Mouse (Mus musculus) testis, adult 2 months (tissue): ENCODE data around the gene Ankrd1. TPM values are rescaled to one million over a fixed set of nuclear protein-coding genes. Genes with fewer than 3 reads are reported as not detected.

ENCODE experiments used
- H3K27ac ChIP-seq: fragments of 200-500 bp; 2 replicates; pipeline ENCODE4 v1.5.1; 2012; ENCODE audit warnings: low read depth, low read length; ENCODE audit not compliant: control insufficient read depth, insufficient read depth
- H3K27me3 ChIP-seq: fragments of 200-500 bp; 2 replicates; pipeline ENCODE4 v1.6.1; 2012; ENCODE audit warnings: mild to moderate bottlenecking, low read length, moderate library complexity; ENCODE audit not compliant: control insufficient read depth, insufficient read depth
- H3K36me3 ChIP-seq: fragments of 200-500 bp; 2 replicates; pipeline ENCODE4 v1.6.1; 2012; ENCODE audit warnings: mild to moderate bottlenecking, low read length; ENCODE audit not compliant: control insufficient read depth, insufficient read depth
- H3K4me1 ChIP-seq: fragments of 200-500 bp; 2 replicates; pipeline ENCODE4 v1.6.1; 2012; ENCODE audit warnings: low read length; ENCODE audit not compliant: control insufficient read depth, insufficient read depth
- H3K4me3 ChIP-seq: fragments of 200-500 bp; 2 replicates; pipeline ENCODE4 v1.5.1; 2012; ENCODE audit warnings: low read depth, mild to moderate bottlenecking, low read length, moderate library complexity, mixed read lengths; ENCODE audit not compliant: control insufficient read depth
- CTCF ChIP-seq: fragments of 200-500 bp; IDR thresholded peaks from 2 replicates; pipeline ENCODE4 v1.5.1; 2012; ENCODE audit warnings: low read depth, mild to moderate bottlenecking, inconsistent platforms, low read length, moderate library complexity; ENCODE audit not compliant: control insufficient read depth, insufficient read depth, insufficient replicate concordance
- POLR2A ChIP-seq: fragments of 200-500 bp; IDR thresholded peaks from 2 replicates; pipeline ENCODE4 v1.6.1; 2012; ENCODE audit warnings: low read depth, mild to moderate bottlenecking, inconsistent platforms, low read length, moderate library complexity; ENCODE audit not compliant: control insufficient read depth
- polyA plus RNA-seq: library from polyadenylated mRNA; depleted of rRNA; stranded (reverse); fragments of >200 nt; gene quantifications from 2 replicates; pipeline ENCODE4 v1.2.3, GENCODE M21; 2012; rRNA removed

Ankrd1 gene
- polyA plus RNA-seq: not detected in 2 replicates

- no peaks in the 10 kb centered on the region for H3K36me3 ChIP-seq
- TF ChIP-seq POLR2A (no peak), CTCF (no peak)
- no peaks in the 10 kb centered on the region; the same call in 1 of the 2 replicates for H3K4me1 ChIP-seq
- H3K4me3 ChIP-seq: no peak within 1 kb of the TSS
- no peaks in the 10 kb centered on the region for H3K27me3 ChIP-seq
- no peak within 1 kb of the TSS for H3K27ac ChIP-seq
Observed at GRCm38 (mm10) chr19:36119783-36120471, at the start of gene Ankrd1. Gene Ankrd1 (minus strand): TSS chr19:36120099.

- no peak overlapping the region for H3K27ac ChIP-seq
- no peaks in the 10 kb centered on the region for H3K4me1 ChIP-seq
- H3K4me3 ChIP-seq: no peak overlapping the region
- no peaks in the 10 kb centered on the region for H3K36me3 ChIP-seq
- TF ChIP-seq CTCF: no peak
- no peaks in the 10 kb centered on the region for H3K27me3 ChIP-seq
Observed at GRCm38 (mm10) chr19:36169101-36169500, 49.2 kb upstream of the Ankrd1 start.

- Histone ChIP-seq H3K36me3 (no peaks in the 10 kb centered on the region), H3K4me3 (no peak overlapping the region), H3K4me1 (no peaks in the 10 kb centered on the region), H3K27me3 (no peaks in the 10 kb centered on the region), H3K27ac (no peak overlapping the region)
- TF ChIP-seq POLR2A (no peak), CTCF (no peak)
Observed at GRCm38 (mm10) chr19:36168121-36168520, 48.2 kb upstream of the Ankrd1 start.

- Histone ChIP-seq H3K27me3 (no peaks in the 10 kb centered on the region), H3K4me3 (no peak overlapping the region), H3K36me3 (no peaks in the 10 kb centered on the region), H3K4me1 (no peaks in the 10 kb centered on the region), H3K27ac (no peak overlapping the region)
- TF ChIP-seq POLR2A (no peak), CTCF (no peak)
Observed at GRCm38 (mm10) chr19:36167291-36167896, 47.5 kb upstream of the Ankrd1 start.

GRCm38 (mm10) chr19:36166401-36167160 lies 46.7 kb upstream of the Ankrd1 start:
- no peak overlapping the region for H3K27ac ChIP-seq
- no peak overlapping the region for H3K4me3 ChIP-seq
- TF ChIP-seq POLR2A (no peak), CTCF (no peak)
- no peaks in the 10 kb centered on the region for H3K27me3 ChIP-seq
- H3K36me3 ChIP-seq: no peaks in the 10 kb centered on the region
- H3K4me1 ChIP-seq: no peaks in the 10 kb centered on the region

GRCm38 (mm10) chr19:36165351-36165750 lies 45.5 kb upstream of the Ankrd1 start:
- Histone ChIP-seq H3K27me3 (no peaks in the 10 kb centered on the region), H3K4me3 (no peak overlapping the region)

GRCm38 (mm10) chr19:36150241-36151007 lies 30.5 kb upstream of the Ankrd1 start:
- no peak overlapping the region for H3K27ac ChIP-seq

More at GRCm38 (mm10) chr19:36165351-36165750, 45.5 kb upstream of the Ankrd1 start:
- Histone ChIP-seq H3K36me3 (no peaks in the 10 kb centered on the region), H3K4me1 (no peaks in the 10 kb centered on the region), H3K27ac (no peak overlapping the region)
- TF ChIP-seq POLR2A (no peak), CTCF (no peak)

More at GRCm38 (mm10) chr19:36150241-36151007, 30.5 kb upstream of the Ankrd1 start:
- no peak for TF ChIP-seq CTCF
- H3K4me3 ChIP-seq: peak overlapping the region; percentile 27; the same call in 1 of the 2 replicates
- H3K27me3 ChIP-seq: no peaks in the 10 kb centered on the region
- no peaks in the 10 kb centered on the region for H3K4me1 ChIP-seq
- H3K36me3 ChIP-seq: no peaks in the 10 kb centered on the region
